Mouse (Mus musculus) cerebellum, postnatal 25 days (tissue): Measurements from ENCODE around the gene F11r.

Experiments used
- DNase-seq, 2 experiments: peaks; one replicate each; pipeline ENCODE4 v3.0.0; 2021; ENCODE audit warnings: mixed read lengths in 2 of 2

The F11r gene

GRCm38 (mm10) chr1:171437264-171438013 is at the start of gene F11r:
Gene F11r, plus strand, starts transcription at chr1:171437535.
- DNase-seq, result peak; percentile 85 to 89

- DNase-seq, result no peak
Observed at GRCm38 (mm10) chr1:171388376-171389102, 48.8 kb upstream of the F11r start, which contains the start of gene Arhgap30. Gene Arhgap30, plus strand, starts transcription at chr1:171388954.

DNA sequence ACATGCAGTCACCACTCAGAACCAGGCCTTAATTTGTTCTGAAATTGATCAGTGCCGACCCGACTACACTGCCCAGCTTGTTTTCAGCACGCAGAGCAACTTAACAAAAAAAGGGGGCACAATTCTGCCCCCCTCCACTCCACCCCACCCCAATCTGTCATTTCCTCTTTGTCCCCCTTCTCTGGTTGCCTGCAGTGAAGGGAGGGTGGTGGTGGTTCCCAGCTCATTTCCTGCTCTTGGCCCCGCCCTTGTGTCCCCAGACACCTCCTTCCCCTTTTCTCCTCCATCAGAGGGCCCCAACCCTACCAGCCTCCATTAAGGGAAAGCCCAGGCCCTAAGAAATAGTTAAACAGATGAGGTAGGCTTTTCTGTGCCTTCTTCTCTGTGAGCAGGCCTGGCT is 47.2 kb upstream of the F11r start:
- DNase-seq, result no peak

DNA sequence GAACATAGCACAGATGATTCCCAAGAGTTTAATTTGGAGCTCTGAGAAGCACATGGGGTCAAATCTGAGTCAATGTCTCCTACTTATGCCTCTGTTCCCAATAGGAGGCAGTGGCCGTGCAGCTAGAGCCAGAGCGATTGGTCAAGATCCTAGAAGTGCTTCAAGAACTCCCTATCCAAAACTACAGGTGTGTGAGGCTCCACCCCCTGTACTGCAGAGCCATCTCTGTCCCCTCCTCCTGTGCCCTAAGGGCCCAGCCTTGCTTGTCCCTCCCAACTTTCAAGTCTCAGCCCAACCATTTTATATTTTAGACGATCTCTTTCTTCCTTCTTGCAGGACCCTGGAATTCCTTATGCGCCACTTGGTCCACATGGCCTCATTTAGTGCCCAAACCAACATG is 35.5 kb upstream of the F11r start:
- DNase-seq, result no peak

DNA sequence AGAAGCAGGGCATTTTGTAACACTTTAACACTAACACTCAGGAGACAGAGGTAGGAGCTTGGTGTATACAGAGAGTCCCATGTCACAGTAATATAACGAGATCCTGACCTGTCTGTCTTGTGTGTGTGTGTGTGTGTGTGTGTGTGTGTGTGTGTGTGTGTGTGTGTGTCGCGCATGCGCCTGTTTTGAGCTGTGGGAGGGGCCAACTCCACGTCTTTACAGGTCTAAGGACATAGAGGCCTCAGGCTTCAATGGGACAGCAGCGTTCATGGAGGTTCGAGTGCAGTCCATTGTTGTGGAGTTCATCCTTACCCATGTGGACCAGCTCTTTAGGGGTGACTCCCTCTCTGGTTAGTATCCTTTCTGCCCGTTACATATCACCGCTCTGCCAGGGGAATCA is 34.3 kb upstream of the F11r start:
- no peak for DNase-seq

DNA sequence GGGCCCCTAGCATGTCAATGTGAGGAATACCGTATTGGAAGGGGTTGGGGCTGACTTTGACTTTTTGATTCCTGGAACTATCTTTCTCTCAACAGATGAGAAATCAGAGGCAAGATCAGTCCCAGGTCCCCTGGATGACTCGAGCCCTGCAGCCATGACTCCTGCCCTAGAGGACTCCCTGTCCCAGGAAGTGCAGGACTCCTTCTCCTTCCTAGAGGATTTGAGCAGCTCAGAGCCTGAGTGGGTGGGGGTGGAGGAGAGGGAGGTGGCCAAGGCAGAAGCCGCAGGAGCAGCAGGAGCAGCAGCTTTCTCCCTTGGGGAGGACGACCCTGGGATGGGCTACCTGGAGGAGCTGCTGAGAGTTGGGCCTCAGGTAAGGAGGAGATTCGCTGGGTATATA is 30.1 kb upstream of the F11r start:
- no peak for DNase-seq

GRCm38 (mm10) chr1:171410231-171410630 is 27.1 kb upstream of the F11r start:
- DNase-seq, result no peak

GRCm38 (mm10) chr1:171410947-171411484 is 26.3 kb upstream of the F11r start, which contains the start of gene Usf1:
Gene Usf1, plus strand, starts transcription at chr1:171411313.
- DNase-seq, result peak; percentile 95 to 96

DNA sequence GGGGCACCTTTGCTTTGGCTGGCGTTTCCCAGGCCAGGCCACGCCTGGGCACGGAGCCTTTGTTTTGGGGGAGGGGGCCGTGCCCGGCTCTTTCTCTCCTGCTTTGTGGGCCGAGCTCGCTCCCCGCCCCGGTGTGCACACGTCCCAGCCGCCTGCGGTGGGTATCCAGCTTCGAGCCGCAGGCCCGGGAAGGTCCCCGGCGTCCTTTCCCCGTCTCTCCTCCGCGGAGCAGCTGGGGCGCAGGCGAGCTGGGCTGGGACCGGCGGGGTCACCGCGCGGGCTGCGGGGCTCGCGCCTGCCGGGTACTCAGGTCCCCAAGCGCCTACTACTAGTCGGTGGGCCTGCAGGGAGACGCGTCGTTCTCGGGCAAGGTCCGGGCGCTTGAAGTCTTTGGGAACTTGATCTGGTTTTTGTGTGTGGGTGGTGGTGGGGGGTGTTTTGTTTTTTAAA is 25.8 kb upstream of the F11r start:
- DNase-seq, result no peak

DNA sequence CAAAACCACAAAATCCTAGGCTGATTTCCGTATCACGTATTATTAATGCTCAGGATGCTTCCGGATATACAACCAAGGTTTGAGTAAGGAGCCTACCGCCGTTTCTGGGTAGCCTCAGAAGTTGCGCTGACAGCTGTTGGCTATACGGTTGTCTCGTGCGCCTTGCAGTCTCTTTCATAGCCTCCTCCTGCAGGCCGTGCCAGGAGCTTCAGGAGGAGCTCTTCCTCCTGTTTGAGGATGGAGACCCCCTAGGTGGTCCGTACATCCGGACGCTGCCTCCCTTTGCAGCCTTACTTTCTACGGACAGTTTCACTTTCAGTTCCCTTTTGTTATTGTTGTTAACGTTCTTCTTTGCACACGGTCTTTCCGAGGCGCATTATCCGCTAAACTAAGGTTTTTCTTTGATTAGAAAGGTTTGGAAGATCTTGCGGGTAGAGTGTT is 25.3 kb upstream of the F11r start:
- DNase-seq, result peak; percentile 28 to 35

- no peak for DNase-seq
Observed at GRCm38 (mm10) chr1:171412446-171412845, 24.9 kb upstream of the F11r start.

DNA sequence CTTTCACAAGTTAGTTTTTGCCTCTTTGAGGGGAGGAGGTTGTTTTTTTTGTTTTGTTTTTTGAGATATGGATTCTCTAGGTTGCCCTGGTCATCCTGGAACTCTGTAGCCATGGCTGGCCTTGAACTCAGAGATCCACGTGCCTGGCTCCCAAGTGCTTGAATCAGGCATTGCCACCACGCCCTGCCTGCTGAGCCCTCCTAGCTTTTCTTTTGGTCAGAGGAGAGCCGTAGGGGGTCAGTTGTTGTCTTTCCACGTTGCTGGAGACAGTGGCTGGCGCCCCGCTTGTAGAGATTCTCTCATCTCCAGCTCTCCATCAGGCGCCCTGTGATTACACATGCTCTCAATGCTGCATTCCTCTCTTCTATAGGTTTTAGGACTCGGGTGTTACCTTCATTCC is 23.7 kb upstream of the F11r start:
- no peak for DNase-seq

- no peak for DNase-seq
Observed at GRCm38 (mm10) chr1:171418660-171419059, 18.7 kb upstream of the F11r start, which contains the start of gene Tstd1. Gene Tstd1, plus strand, starts transcription at chr1:171418872.

DNA sequence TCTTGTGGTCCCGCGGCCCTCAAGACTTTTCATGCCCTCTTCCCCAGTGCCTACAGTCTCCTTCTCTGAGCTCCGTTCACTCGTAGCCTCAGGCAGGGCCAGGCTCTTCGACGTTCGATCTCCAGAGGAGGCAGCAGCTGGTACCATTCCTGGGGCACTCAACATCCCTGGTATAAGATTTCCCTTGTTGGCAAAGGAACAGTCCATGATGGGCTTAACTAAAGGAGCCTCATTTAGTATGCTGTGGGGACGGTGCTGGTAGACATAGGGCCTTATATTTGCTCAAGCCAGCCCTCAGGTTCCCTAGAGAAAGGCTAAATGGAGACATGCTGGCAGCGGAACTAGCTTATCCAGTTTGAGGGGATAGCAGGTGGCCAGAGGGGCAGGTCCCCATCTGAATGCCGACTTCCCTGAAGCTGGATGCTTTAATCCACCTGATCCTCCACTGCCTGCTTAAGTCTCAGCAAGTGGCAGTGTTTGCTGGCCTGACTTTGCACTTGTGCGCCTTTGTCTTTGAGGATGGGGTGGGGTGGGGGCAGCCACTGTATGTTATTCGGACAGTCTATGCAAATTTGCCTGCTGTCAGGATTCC is 17.9 kb upstream of the F11r start:
- no peak for DNase-seq

DNA sequence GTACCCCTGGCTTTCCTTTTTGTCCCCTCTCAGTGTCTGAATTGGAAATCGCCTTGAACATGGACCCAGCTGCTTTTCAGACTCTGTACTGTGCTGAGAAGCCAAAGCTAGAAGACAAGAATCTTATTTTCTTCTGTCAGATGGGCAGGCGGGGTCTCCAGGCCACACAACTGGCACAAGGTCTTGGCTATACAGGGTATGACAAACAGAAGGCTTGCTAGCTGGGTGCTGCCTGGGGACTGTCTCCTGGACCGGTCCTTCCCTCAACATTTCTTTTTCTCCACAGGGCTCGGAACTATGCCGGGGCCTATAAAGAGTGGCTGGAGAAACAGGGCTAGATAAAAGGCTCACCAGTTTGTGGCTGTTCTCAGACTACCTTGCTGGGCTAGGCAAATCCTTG is 17.4 kb upstream of the F11r start:
- DNase-seq, result no peak

DNA sequence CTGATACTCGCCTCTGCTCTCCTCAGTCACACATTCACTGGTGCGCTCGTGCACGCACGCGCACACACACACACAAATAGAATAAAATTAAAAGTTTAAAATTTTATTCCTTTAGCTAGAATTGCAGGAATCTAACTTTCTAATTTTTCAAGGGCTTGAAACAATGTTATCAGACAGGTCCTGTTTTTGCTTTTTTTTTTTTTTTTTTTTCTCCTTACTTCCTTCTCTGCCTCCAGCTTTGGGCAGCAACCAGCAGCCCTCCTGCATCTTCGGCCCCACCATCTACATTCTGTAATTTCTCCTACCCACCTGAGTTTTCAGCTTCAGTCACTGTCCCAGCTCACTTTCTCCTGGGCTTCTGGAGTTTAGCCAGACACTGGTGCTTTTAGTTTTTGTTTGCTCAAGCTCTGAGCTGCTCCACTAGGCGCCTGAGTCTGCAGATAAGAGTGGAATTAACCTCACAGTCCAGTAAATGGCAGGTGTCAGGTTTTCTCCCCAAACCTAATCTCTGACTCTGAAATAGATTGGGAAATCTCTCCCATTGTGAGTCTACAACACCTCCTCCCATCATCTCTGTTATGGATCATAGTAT is 14.7 kb upstream of the F11r start:
- DNase-seq, result no peak

DNA sequence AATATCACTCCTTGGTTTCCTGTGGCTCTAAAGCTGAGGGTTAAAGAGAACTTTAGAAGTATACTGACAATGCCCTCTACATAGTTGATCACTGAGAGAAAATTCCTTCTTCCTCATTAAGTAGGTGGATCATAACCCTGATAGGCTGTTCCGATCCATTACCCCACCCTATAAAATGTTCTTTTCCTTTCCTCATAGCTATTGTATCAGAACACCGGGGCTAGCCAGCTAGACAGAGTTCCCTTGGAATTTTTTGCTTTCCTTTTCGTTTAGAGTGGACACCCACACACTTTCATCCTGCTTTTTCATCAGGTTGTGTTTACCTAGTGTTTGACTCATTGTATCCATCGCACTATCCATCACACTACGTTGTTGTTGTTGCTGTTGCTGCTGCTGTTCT is 12.7 kb upstream of the F11r start:
- no peak for DNase-seq

DNA sequence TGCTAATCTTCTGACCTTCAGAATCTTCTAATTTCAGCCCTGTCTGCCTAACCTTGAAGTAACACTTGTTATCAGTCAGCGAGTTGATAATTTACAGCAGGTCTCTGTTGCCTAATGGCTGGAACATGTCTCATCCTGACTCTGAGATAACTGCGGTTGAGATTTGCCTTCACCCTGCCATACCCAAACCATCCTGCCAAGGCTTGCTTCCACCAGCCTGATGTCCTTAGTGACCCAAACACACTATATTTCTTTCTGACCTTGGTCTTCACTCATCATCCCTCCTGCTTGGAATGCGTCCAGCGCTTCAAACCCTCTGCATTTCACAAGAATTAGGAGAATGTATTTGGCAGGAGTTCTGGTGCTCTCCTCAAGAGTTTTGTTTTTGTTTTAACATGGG is 12.2 kb upstream of the F11r start:
- DNase-seq, result no peak

DNA sequence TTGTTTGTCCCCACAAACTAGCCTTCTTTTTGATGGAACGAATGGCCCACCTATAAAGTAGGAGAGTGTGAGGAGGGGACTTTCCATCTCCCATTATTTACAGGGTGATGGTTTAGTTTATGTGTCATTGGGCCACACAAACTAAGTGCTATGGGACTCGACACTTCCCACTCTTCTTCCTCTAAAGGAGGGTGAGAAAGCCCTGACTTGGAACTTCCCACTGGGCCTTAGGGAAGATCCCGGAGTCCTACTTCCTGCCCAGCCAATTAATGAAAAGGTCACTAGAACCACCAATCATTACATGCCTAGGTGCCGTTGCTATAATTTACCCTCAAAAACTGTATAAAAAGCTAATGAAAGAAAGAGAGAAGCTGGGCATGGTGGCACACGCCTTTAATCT is 5.2 kb upstream of the F11r start:
- no peak for DNase-seq

DNA sequence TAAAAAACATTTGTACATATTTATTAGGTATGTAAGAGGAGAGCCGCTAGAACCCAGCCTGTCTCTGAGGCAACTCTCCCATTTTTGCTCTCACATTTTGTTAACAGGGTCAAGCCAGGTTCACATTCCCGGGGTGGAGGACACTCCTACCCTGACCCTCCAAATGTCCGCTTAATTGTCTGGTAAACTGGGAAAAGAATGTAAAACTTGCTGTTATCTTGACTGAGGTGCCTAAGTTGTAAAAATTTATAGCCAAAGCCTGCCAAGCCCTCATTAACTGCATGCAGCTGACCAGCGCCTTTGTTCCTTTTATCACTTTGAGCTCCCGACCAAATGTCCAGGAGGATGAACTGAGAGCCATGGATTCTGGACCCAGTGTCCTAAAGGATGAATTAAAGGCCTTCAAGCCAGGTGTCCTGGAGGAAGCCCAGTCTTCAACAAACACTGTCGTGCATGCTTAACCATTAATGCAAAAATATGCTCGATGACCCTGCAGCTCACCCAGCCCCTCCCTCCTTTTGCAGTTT is 2.0 kb upstream of the F11r start:
- no peak for DNase-seq

DNA sequence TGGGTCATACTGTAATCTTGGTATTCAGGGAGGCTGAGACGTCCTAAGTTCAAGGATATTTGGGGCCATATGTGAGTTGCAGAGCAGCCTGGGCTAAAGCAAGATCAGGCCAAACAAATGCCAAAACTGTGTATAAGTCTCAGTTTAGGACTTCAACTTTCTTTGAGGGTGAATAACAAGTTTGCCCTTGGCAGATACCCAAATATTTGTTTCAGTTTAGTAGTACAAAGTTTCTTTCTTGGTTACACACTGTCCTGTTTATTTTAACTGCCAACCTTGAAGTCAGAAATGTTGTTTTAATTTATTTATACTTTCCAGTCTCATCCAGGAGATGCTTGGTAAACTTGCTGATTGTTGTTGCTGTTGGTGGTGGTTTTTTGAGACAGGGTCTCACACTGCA is 1.4 kb upstream of the F11r start:
- no peak for DNase-seq

DNA sequence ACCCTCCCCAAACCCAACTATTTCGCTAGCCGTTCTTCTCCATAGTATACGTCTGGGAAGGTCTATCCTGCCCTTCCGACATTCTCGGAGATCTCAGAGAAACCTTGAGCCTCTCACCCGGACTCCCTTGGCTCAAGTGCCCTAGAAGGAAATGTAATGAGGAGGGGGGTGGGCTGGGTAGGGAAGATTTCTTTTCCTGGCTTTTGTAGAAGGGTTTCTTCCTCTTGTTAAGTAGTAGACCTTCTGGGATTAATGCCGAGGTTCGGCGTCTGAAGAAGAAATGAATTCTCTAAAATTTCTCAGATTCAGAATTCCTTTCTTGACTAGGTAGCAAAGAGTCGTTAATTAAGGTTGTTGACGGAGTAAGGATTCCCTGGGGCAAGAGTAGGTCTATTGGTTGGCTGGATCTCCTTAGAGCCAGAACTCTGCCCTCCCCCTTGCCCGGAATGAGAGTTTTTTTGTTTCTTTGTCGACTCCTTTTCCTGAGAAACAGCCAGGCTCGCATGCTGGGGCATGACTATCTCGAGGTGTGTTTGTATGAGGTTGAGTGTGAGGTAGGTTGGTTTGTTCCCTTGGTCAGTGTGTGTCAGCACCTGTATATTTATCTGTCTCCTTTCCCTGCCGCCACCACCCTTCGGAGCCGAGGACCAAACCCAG is 807 bp downstream of the F11r start:
- no peak for DNase-seq
